Mouse (Mus musculus) MEL (cell line): ENCODE measurements around the gene Med16. TPM values are rescaled to one million over a fixed set of nuclear protein-coding genes. Genes with fewer than 3 reads are reported as not detected.
A peak's percentile ranks its signal among the peaks of the same experiment; 100 is the strongest.

Experiments used
- DNase-seq: peaks from one replicate; pipeline ENCODE4 v3.0.0; 2011; ENCODE audit warnings: low read depth, low spot score
- H3K27ac ChIP-seq: 2 replicates; pipeline ENCODE4 v1.5.1; 2012; ENCODE audit warnings: low read depth, mild to moderate bottlenecking, control low read depth, low read length, moderate library complexity; ENCODE audit not compliant: control insufficient read depth
- H3K27me3 ChIP-seq, 2 experiments: fragments of 150-350 bp in 1 of 2; sonication (generic) in 1 of 2; 2 replicates each; pipeline ENCODE4 v1.6.1; 2012; ENCODE audit warnings: low read length in 2 of 2, mild to moderate bottlenecking in 2 of 2, improper control_type of control experiment in 1 of 2, moderate library complexity in 1 of 2; ENCODE audit not compliant: insufficient read depth in 2 of 2, control insufficient read depth in 1 of 2
- H3K36me3 ChIP-seq, 2 experiments: 2 replicates each; pipeline ENCODE4 v1.6.1; 2012 to 2014; ENCODE audit warnings: low read length in 2 of 2, improper control_type of control experiment in 1 of 2, inconsistent platforms in 1 of 2, mild to moderate bottlenecking in 1 of 2; ENCODE audit not compliant: insufficient read depth in 2 of 2, control insufficient read depth in 1 of 2
- H3K4me1 ChIP-seq, 2 experiments: fragments of 150-350 bp in 1 of 2; sonication (generic) in 1 of 2; 2 replicates each; pipeline ENCODE4 v1.6.1; 2012; ENCODE audit warnings: low read length in 2 of 2, improper control_type of control experiment in 1 of 2, mild to moderate bottlenecking in 1 of 2; ENCODE audit not compliant: insufficient read depth in 2 of 2, control insufficient read depth in 1 of 2
- H3K4me3 ChIP-seq, 2 experiments: fragments of 150-350 bp in 1 of 2; sonication (generic) in 1 of 2; 2 replicates each; pipeline ENCODE4 v1.5.1; 2012; ENCODE audit warnings: low read depth in 2 of 2, low read length in 2 of 2, mild to moderate bottlenecking in 2 of 2, moderate library complexity in 2 of 2, control low read depth in 1 of 2, improper control_type of control experiment in 1 of 2; ENCODE audit not compliant: control insufficient read depth in 1 of 2, insufficient read depth in 1 of 2
- H3K79me2 ChIP-seq: 2 replicates; pipeline ENCODE4 v1.6.1; 2012; ENCODE audit warnings: mild to moderate bottlenecking, low read length, moderate library complexity; ENCODE audit not compliant: control insufficient read depth, poor library complexity, insufficient read depth
- H3K9ac ChIP-seq: 2 replicates; pipeline ENCODE4 v1.6.1; 2012; ENCODE audit warnings: low read depth, mild to moderate bottlenecking, control low read depth, low read length, moderate library complexity; ENCODE audit not compliant: control insufficient read depth, poor library complexity, severe bottlenecking
- H3K9me3 ChIP-seq: fragments of 150-350 bp; sonication (generic); replicated peaks from 2 replicates; pipeline ENCODE4 v1.6.1; 2012; ENCODE audit warnings: mild to moderate bottlenecking, low read length, improper control_type of control experiment, moderate library complexity; ENCODE audit not compliant: insufficient read depth
- CHD2 ChIP-seq: IDR thresholded peaks from 2 replicates; pipeline ENCODE4 v1.6.1; 2011; ENCODE audit warnings: low read length, improper control_type of control experiment
- E2F4 ChIP-seq: IDR thresholded peaks from 2 replicates; pipeline ENCODE4 v1.6.1; 2011; ENCODE audit warnings: low read depth, low read length, improper control_type of control experiment, borderline replicate concordance
- ELF1 ChIP-seq: IDR thresholded peaks from 2 replicates; pipeline ENCODE4 v1.6.1; 2014; ENCODE audit warnings: low read depth, mild to moderate bottlenecking, inconsistent platforms, low read length, improper control_type of control experiment, moderate library complexity
- MAX ChIP-seq: IDR thresholded peaks from 2 replicates; pipeline ENCODE4 v1.6.1; 2011; ENCODE audit warnings: low read length, improper control_type of control experiment
- MXI1 ChIP-seq: IDR thresholded peaks from 2 replicates; pipeline ENCODE4 v1.6.1; 2011; ENCODE audit warnings: mild to moderate bottlenecking, low read depth, low read length, improper control_type of control experiment
- POLR2A ChIP-seq, 2 experiments: IDR thresholded peaks; 2 replicates each; pipeline ENCODE4 v1.6.1; 2011 to 2012; ENCODE audit warnings: low read length in 2 of 2, mild to moderate bottlenecking in 2 of 2, control low read depth in 1 of 2, improper control_type of control experiment in 1 of 2, low read depth in 1 of 2, moderate library complexity in 1 of 2; ENCODE audit not compliant: control insufficient read depth in 1 of 2, insufficient read depth in 1 of 2, poor library complexity in 1 of 2
- RAD21 ChIP-seq: IDR thresholded peaks from 2 replicates; pipeline ENCODE4 v1.6.1; 2011; ENCODE audit warnings: mild to moderate bottlenecking, low read depth, low read length, improper control_type of control experiment
- SIN3A ChIP-seq: IDR thresholded peaks from 2 replicates; pipeline ENCODE4 v1.6.1; 2012; ENCODE audit warnings: low read length, improper control_type of control experiment, inconsistent platforms
- TBP ChIP-seq: IDR thresholded peaks from 2 replicates; pipeline ENCODE4 v1.8.0; 2011; ENCODE audit warnings: low read depth, low read length, improper control_type of control experiment
- polyA plus RNA-seq, 2 experiments: library from polyadenylated mRNA; stranded (reverse) in 1 of 2; unstranded in 1 of 2; fragments of >175 nt in 1 of 2; fragments of >200 nt in 1 of 2; gene quantifications; 2 replicates each; pipeline versions ENCODE4 v1.2.1 to v1.2.4; 2012; ENCODE audit warnings: low replicate concordance in 2 of 2, low read depth in 1 of 2; ENCODE audit not compliant: insufficient read length in 2 of 2, insufficient read depth in 1 of 2, missing spikeins in 1 of 2
- total RNA-seq: library from RNA; depleted of rRNA; stranded (reverse); fragments of 300-350 nt; gene quantifications from 2 replicates; pipeline ENCODE4 v1.2.3, GENCODE M21; 2012

Gene Med16
- total and polyA plus RNA-seq, 3 experiments, result 17.3 to 41.2 TPM; not detected in 1

GRCm38 (mm10) chr10:79857452-79857811 is 51.3 kb downstream of the Med16 start:
- peak overlapping the region; percentile 100 for H3K9ac ChIP-seq
- DNase-seq, result peak; percentile 89

GRCm38 (mm10) chr10:79856704-79857451 is 51.8 kb downstream of the Med16 start:
- H3K4me3 ChIP-seq, result peak overlapping the region; percentile 77 to 99
- no peaks in the 10 kb centered on the region for H3K9me3 ChIP-seq
- TF ChIP-seq ELF1 (0 out of 2 replicates have a peak, but pooled peaks have one; percentile 14), TBP (0 out of 2 replicates have a peak, but pooled peaks have one; percentile 5), E2F4 (no peak), MXI1 (no peak), CHD2 (no peak)
- peaks cover 15 to 27% of the 10 kb centered on the region in 2 experiments for H3K36me3 ChIP-seq
- peak overlapping the region; percentile 32 for H3K27ac ChIP-seq
- peaks cover 2 to 27% of the 10 kb centered on the region in 2 experiments; a peak in 3 of 4 replicates for H3K4me1 ChIP-seq
- H3K27me3 ChIP-seq, result no peaks in the 10 kb centered on the region
- H3K79me2 ChIP-seq, result peaks cover 73% of the 10 kb centered on the region
- peak; percentile 43 for DNase-seq
- H3K9ac ChIP-seq, result peak overlapping the region; percentile 100

More at GRCm38 (mm10) chr10:79857452-79857811, 51.3 kb downstream of the Med16 start:
- peaks cover 72% of the 10 kb centered on the region for H3K79me2 ChIP-seq
- H3K36me3 ChIP-seq, result peaks cover 17 to 23% of the 10 kb centered on the region in 2 experiments
- TF ChIP-seq SIN3A (peak; percentile 66; the same call in 1 of the 2 replicates), POLR2A (IDR thresholded peaks at IDR 0.05; ENCODE audit: control insufficient read depth in 1 of 2, insufficient read depth in 1 of 2, low read depth in 1 of 2, low read length in 2 of 2, poor library complexity in 1 of 2) (peak; percentile 22 to 34; a peak in 1 of 4 replicates), MAX (no peak)
- peaks cover 2 to 21% of the 10 kb centered on the region in 2 experiments; a peak in 3 of 4 replicates for H3K4me1 ChIP-seq
- H3K27me3 ChIP-seq, result no peaks in the 10 kb centered on the region
- peak overlapping the region; percentile 77 to 99 for H3K4me3 ChIP-seq
- no peaks in the 10 kb centered on the region for H3K9me3 ChIP-seq
- H3K27ac ChIP-seq, result peak overlapping the region; percentile 32

- TF ChIP-seq RAD21 (no peak), TBP (0 out of 2 replicates have a peak, but pooled peaks have one; percentile 3)
- peaks cover 10 to 28% of the 10 kb centered on the region in 2 experiments for H3K36me3 ChIP-seq
- peaks cover 2 to 33% of the 10 kb centered on the region in 2 experiments; a peak in 3 of 4 replicates for H3K4me1 ChIP-seq
Measured at GRCm38 (mm10) chr10:79856280-79856679, 52.4 kb downstream of the Med16 start.

More at GRCm38 (mm10) chr10:79856280-79856679, 52.4 kb downstream of the Med16 start:
- Histone ChIP-seq H3K9me3 (no peaks in the 10 kb centered on the region), H3K27me3 (no peaks in the 10 kb centered on the region), H3K9ac (peak overlapping the region; percentile 100), H3K4me3 (peak overlapping the region; percentile 77 to 99), H3K79me2 (peaks cover 73% of the 10 kb centered on the region), H3K27ac (no peak overlapping the region; the same call in 1 of the 2 replicates)
- DNase-seq, result no peak
